Mouse (Mus musculus) myocyte (in vitro differentiated cells): Measurements from ENCODE around the gene Ankk1. TPM values are rescaled to one million over a fixed set of nuclear protein-coding genes. Genes with fewer than 3 reads are reported as not detected.

Source experiments
- H3K27me3 ChIP-seq: one replicate; pipeline ENCODE4 v1.6.1; 2011; ENCODE audit not compliant: control insufficient read depth, insufficient read depth, insufficient read length
- H3K36me3 ChIP-seq: one replicate; pipeline ENCODE4 v1.6.1; 2011; ENCODE audit not compliant: control insufficient read depth, insufficient read depth
- H3K4me2 ChIP-seq: one replicate; pipeline ENCODE4 v1.6.1; 2011; ENCODE audit warnings: low read depth, control low read depth
- H3K4me3 ChIP-seq: one replicate; pipeline ENCODE4 v1.5.1; 2011; ENCODE audit warnings: mild to moderate bottlenecking, control low read depth, moderate library complexity
- H3K79me2 ChIP-seq: one replicate; pipeline ENCODE4 v1.6.1; 2011; ENCODE audit not compliant: control insufficient read depth, insufficient read depth
- H3ac ChIP-seq: one replicate; pipeline ENCODE4 v1.6.1; 2011; ENCODE audit not compliant: control insufficient read depth, insufficient read length
- CEBPB ChIP-seq: IDR thresholded peaks from 2 replicates; pipeline ENCODE4 v1.6.1; 2011; ENCODE audit warnings: mild to moderate bottlenecking, moderate library complexity; ENCODE audit not compliant: poor library complexity, insufficient read depth, severe bottlenecking
- E2F4 ChIP-seq: IDR thresholded peaks from one replicate; pipeline ENCODE4 v1.6.1; 2011; ENCODE audit warnings: mild to moderate bottlenecking, control low read depth, moderate library complexity; ENCODE audit not compliant: insufficient read depth
- MAX ChIP-seq: IDR thresholded peaks from one replicate; pipeline ENCODE4 v1.6.1; 2011; ENCODE audit warnings: low read depth, mild to moderate bottlenecking, control low read depth
- MYOD1 ChIP-seq, 3 experiments: IDR thresholded peaks; one replicate each; pipeline ENCODE4 v1.6.1; 2011; ENCODE audit warnings: control low read depth in 2 of 3, low read depth in 2 of 3, mild to moderate bottlenecking in 2 of 3, moderate library complexity in 1 of 3; ENCODE audit not compliant: insufficient read length in 2 of 3, control insufficient read depth in 1 of 3
- MYOG ChIP-seq, 3 experiments: IDR thresholded peaks; one replicate each; pipeline ENCODE4 v1.6.1; 2011; ENCODE audit warnings: control low read depth in 2 of 3, low read depth in 2 of 3, mild to moderate bottlenecking in 2 of 3; ENCODE audit not compliant: insufficient read length in 2 of 3, control insufficient read depth in 1 of 3, insufficient read depth in 1 of 3
- POLR2A ChIP-seq: IDR thresholded peaks from one replicate; pipeline ENCODE4 v1.6.1; 2011; ENCODE audit warnings: low read depth, mild to moderate bottlenecking, control low read depth, moderate library complexity; ENCODE audit not compliant: insufficient read length
- POLR2AphosphoS2 ChIP-seq: IDR thresholded peaks from one replicate; pipeline ENCODE4 v1.6.1; 2011; ENCODE audit warnings: low read depth, control low read depth; ENCODE audit not compliant: insufficient read length
- REST ChIP-seq: IDR thresholded peaks from one replicate; pipeline ENCODE4 v1.6.1; 2011; ENCODE audit warnings: mild to moderate bottlenecking, control low read depth, moderate library complexity; ENCODE audit not compliant: insufficient read depth, insufficient read length
- SRF ChIP-seq: IDR thresholded peaks from one replicate; pipeline ENCODE4 v1.6.1; 2011; ENCODE audit warnings: low read depth; ENCODE audit not compliant: control insufficient read depth, insufficient read length
- TCF12 ChIP-seq: IDR thresholded peaks from one replicate; pipeline ENCODE4 v1.6.1; 2011; ENCODE audit warnings: mild to moderate bottlenecking, control low read depth; ENCODE audit not compliant: poor library complexity, insufficient read depth, severe bottlenecking
- TCF3 ChIP-seq: IDR thresholded peaks from one replicate; pipeline ENCODE4 v1.6.1; 2011; ENCODE audit warnings: low read depth, control low read depth; ENCODE audit not compliant: insufficient read length
- USF1 ChIP-seq: IDR thresholded peaks from one replicate; pipeline ENCODE4 v1.6.1; 2011; ENCODE audit warnings: low read depth, mild to moderate bottlenecking, control low read depth, moderate library complexity
- polyA plus RNA-seq: library from polyadenylated mRNA; unstranded; fragments of >200 nt; fragmentation: generic; extraction: Trizol; gene quantifications from one replicate; pipeline ENCODE4 v1.2.1, GENCODE M21; 2012; ENCODE audit warnings: missing spikeins

Gene Ankk1
- polyA plus RNA-seq, 1 experiment = not detected

- Histone ChIP-seq H3K79me2 (no peaks in the 10 kb centered on the region), H3K4me2 (no peak overlapping the region), H3K36me3 (no peaks in the 10 kb centered on the region), H3K4me3 (no peak overlapping the region), H3K27me3 (no peaks in the 10 kb centered on the region), H3ac (no peak overlapping the region)
- TF ChIP-seq MYOD1 (IDR thresholded peaks at IDR 0.05; ENCODE audit: control insufficient read depth in 1 of 3, insufficient read length in 2 of 3, low read depth in 2 of 3) (no peak), E2F4 (no peak), USF1 (no peak), TCF12 (no peak), POLR2A (no peak), CEBPB (no peak), REST (no peak), MAX (no peak), POLR2AphosphoS2 (no peak)
Observed at GRCm38 (mm10) chr9:49392242-49392641, 34.6 kb downstream of the Ankk1 start.

- Histone ChIP-seq H3K79me2 (no peaks in the 10 kb centered on the region), H3K36me3 (no peaks in the 10 kb centered on the region), H3K4me2 (no peak overlapping the region), H3ac (no peak overlapping the region), H3K27me3 (no peaks in the 10 kb centered on the region), H3K4me3 (no peak overlapping the region)
- no peak for TF ChIP-seq TCF12
- TF ChIP-seq USF1 = no peak
- TF ChIP-seq TCF3 = no peak
- TF ChIP-seq REST = no peak
- no peak for TF ChIP-seq MAX
- TF ChIP-seq MYOG (IDR thresholded peaks at IDR 0.05; ENCODE audit: control insufficient read depth in 1 of 3, insufficient read depth in 1 of 3, insufficient read length in 2 of 3, low read depth in 2 of 3) = no peak
Observed at GRCm38 (mm10) chr9:49386119-49386518, 40.7 kb downstream of the Ankk1 start.

- Histone ChIP-seq H3K79me2 (no peaks in the 10 kb centered on the region), H3ac (no peak overlapping the region), H3K27me3 (no peaks in the 10 kb centered on the region), H3K4me3 (no peak overlapping the region), H3K36me3 (no peaks in the 10 kb centered on the region), H3K4me2 (no peak overlapping the region)
- TF ChIP-seq E2F4 (no peak), REST (no peak), MYOD1 (IDR thresholded peaks at IDR 0.05; ENCODE audit: control insufficient read depth in 1 of 3, insufficient read length in 2 of 3, low read depth in 2 of 3) (no peak), SRF (no peak), MYOG (IDR thresholded peaks at IDR 0.05; ENCODE audit: control insufficient read depth in 1 of 3, insufficient read depth in 1 of 3, insufficient read length in 2 of 3, low read depth in 2 of 3) (no peak), POLR2AphosphoS2 (no peak), CEBPB (no peak), MAX (no peak), TCF3 (no peak), USF1 (no peak), POLR2A (no peak), TCF12 (no peak)
Observed at GRCm38 (mm10) chr9:49385301-49385700, 41.5 kb downstream of the Ankk1 start.

GRCm38 (mm10) chr9:49384855-49385254 lies 42.0 kb downstream of the Ankk1 start:
- no peaks in the 10 kb centered on the region for H3K79me2 ChIP-seq
- no peak overlapping the region for H3ac ChIP-seq
- no peaks in the 10 kb centered on the region for H3K27me3 ChIP-seq
- H3K4me2 ChIP-seq = no peak overlapping the region
- H3K36me3 ChIP-seq = no peaks in the 10 kb centered on the region
- no peak overlapping the region for H3K4me3 ChIP-seq
- TF ChIP-seq USF1 = no peak
- no peak for TF ChIP-seq MYOD1 (IDR thresholded peaks at IDR 0.05; ENCODE audit: control insufficient read depth in 1 of 3, insufficient read length in 2 of 3, low read depth in 2 of 3)
- no peak for TF ChIP-seq E2F4
- TF ChIP-seq POLR2AphosphoS2 = no peak

- TF ChIP-seq USF1 (no peak), POLR2AphosphoS2 (no peak), CEBPB (no peak), SRF (no peak), MAX (no peak), E2F4 (no peak), TCF12 (no peak), MYOD1 (IDR thresholded peaks at IDR 0.05; ENCODE audit: control insufficient read depth in 1 of 3, insufficient read length in 2 of 3, low read depth in 2 of 3) (no peak), MYOG (IDR thresholded peaks at IDR 0.05; ENCODE audit: control insufficient read depth in 1 of 3, insufficient read depth in 1 of 3, insufficient read length in 2 of 3, low read depth in 2 of 3) (no peak)
- Histone ChIP-seq H3K27me3 (no peaks in the 10 kb centered on the region), H3ac (no peak overlapping the region), H3K79me2 (no peaks in the 10 kb centered on the region), H3K4me3 (no peak overlapping the region), H3K4me2 (no peak overlapping the region), H3K36me3 (no peaks in the 10 kb centered on the region)
Observed at GRCm38 (mm10) chr9:49384041-49384440, 42.8 kb downstream of the Ankk1 start.
